Mouse (Mus musculus): ENCODE results near the gene Olfr920. TPM values are rescaled to one million over a fixed set of nuclear protein-coding genes. Genes with fewer than 3 reads are reported as not detected.

Gene Olfr920
- polyA plus RNA-seq, 1 experiment from 2014 or later = not detected

- H3K4me1 ChIP-seq (ENCODE audit: control insufficient read depth, insufficient read depth, low read length) = no peaks in the 10 kb centered on the region
- H3K9me3 ChIP-seq (ENCODE audit: control insufficient read depth, low read length) = no peaks in the 10 kb centered on the region
- H3K4me3 ChIP-seq (ENCODE audit: low read depth, low read length) = no peak overlapping the region
- H3K36me3 ChIP-seq (ENCODE audit: control insufficient read depth, insufficient read depth, low read length) = no peaks in the 10 kb centered on the region
- no peak for ATAC-seq (ENCODE audit: low read depth)
- H3K27me3 ChIP-seq (ENCODE audit: control insufficient read depth, insufficient read depth, low read length) = no peaks in the 10 kb centered on the region
- no peak overlapping the region for H3K27ac ChIP-seq (ENCODE audit: low read depth, low read length)
- no peak overlapping the region for H3K9ac ChIP-seq (replicated peaks; ENCODE audit: low read depth, low read length)
- H3K4me2 ChIP-seq (ENCODE audit: low read depth, low read length) = no peak overlapping the region
These were observed 53.6 kb downstream of the Olfr920 start for GRCm38 (mm10) chr9:38805696-38806095.

Other genes with a start within 250 kb of the Olfr920 start
- gene Olfr911-ps1, start 230.7 kb upstream of the Olfr920 start, polyA plus RNA-seq (2014; fragmentation: Nextera tagmentation; extraction: Ambion mirVana) = not detected in 2 replicates
- not detected in 2 replicates for gene Olfr910, start 214.4 kb upstream of the Olfr920 start, polyA plus RNA-seq (2014; fragmentation: Nextera tagmentation; extraction: Ambion mirVana)
- gene Olfr912, start 172.1 kb upstream of the Olfr920 start, polyA plus RNA-seq (2014; fragmentation: Nextera tagmentation; extraction: Ambion mirVana) = not detected in 2 replicates
- not detected in 2 replicates for gene Olfr913, start 159.5 kb upstream of the Olfr920 start, polyA plus RNA-seq (2014; fragmentation: Nextera tagmentation; extraction: Ambion mirVana)
- not detected in 2 replicates for gene Olfr914, start 147.2 kb upstream of the Olfr920 start, polyA plus RNA-seq (2014; fragmentation: Nextera tagmentation; extraction: Ambion mirVana)
- gene Olfr916, start 92.4 kb upstream of the Olfr920 start, polyA plus RNA-seq (2014; fragmentation: Nextera tagmentation; extraction: Ambion mirVana) = not detected in 2 replicates
- not detected in 2 replicates for gene Olfr917, start 86.5 kb upstream of the Olfr920 start, polyA plus RNA-seq (2014; fragmentation: Nextera tagmentation; extraction: Ambion mirVana)
- gene Olfr918, start 77.7 kb upstream of the Olfr920 start, polyA plus RNA-seq (2014; fragmentation: Nextera tagmentation; extraction: Ambion mirVana) = not detected in 2 replicates
- gene Olfr919, start 48.6 kb upstream of the Olfr920 start, polyA plus RNA-seq (2014; fragmentation: Nextera tagmentation; extraction: Ambion mirVana) = not detected in 2 replicates
- gene Vwa5a, start 34.0 kb upstream of the Olfr920 start, polyA plus RNA-seq (2014; fragmentation: Nextera tagmentation; extraction: Ambion mirVana) = 7.0 and 10.8 TPM in 2 replicates
- not detected in 2 replicates for gene Olfr921, start 20.8 kb downstream of the Olfr920 start, polyA plus RNA-seq (2014; fragmentation: Nextera tagmentation; extraction: Ambion mirVana)
- not detected in 2 replicates for gene Olfr922, start 62.3 kb downstream of the Olfr920 start, polyA plus RNA-seq (2014; fragmentation: Nextera tagmentation; extraction: Ambion mirVana)
- not detected in 2 replicates for gene Olfr923, start 74.2 kb downstream of the Olfr920 start, polyA plus RNA-seq (2014; fragmentation: Nextera tagmentation; extraction: Ambion mirVana)
- not detected in 2 replicates for gene Olfr924, start 92.2 kb downstream of the Olfr920 start, polyA plus RNA-seq (2014; fragmentation: Nextera tagmentation; extraction: Ambion mirVana)
- gene Olfr26, start 102.8 kb downstream of the Olfr920 start, polyA plus RNA-seq (2014; fragmentation: Nextera tagmentation; extraction: Ambion mirVana) = not detected in 2 replicates
- not detected in 2 replicates for gene Olfr926, start 124.8 kb downstream of the Olfr920 start, polyA plus RNA-seq (2014; fragmentation: Nextera tagmentation; extraction: Ambion mirVana)
- not detected in 2 replicates for gene Olfr930, start 177.5 kb downstream of the Olfr920 start, polyA plus RNA-seq (2014; fragmentation: Nextera tagmentation; extraction: Ambion mirVana)
- gene Olfr933, start 220.0 kb downstream of the Olfr920 start, polyA plus RNA-seq (2014; fragmentation: Nextera tagmentation; extraction: Ambion mirVana) = not detected in 2 replicates
- not detected in 2 replicates for gene Olfr934, start 236.0 kb downstream of the Olfr920 start, polyA plus RNA-seq (2014; fragmentation: Nextera tagmentation; extraction: Ambion mirVana)
- gene Olfr935, start 247.4 kb downstream of the Olfr920 start, polyA plus RNA-seq (2014; fragmentation: Nextera tagmentation; extraction: Ambion mirVana) = not detected in 2 replicates